Mouse (Mus musculus) adrenal gland, adult 8-10 months (tissue): Measurements from ENCODE around the gene Gm11273. TPM values are rescaled to one million over a fixed set of nuclear protein-coding genes. Genes with fewer than 3 reads are reported as not detected.

ENCODE experiments used
- total RNA-seq, 4 experiments: library from RNA; stranded (reverse); gene quantifications; 2 replicates each; pipeline ENCODE4 v1.2.4; 2022

The Gm11273 gene
- total RNA-seq, 4 experiments from 2014 or later = 48.5 to 62.2 (median 55.3) TPM

Other genes with a start within 250 kb of the Gm11273 start
- gene Gpx5, start 208.7 kb downstream of the Gm11273 start, total RNA-seq = not detected
- gene Gpx6, start 189.3 kb downstream of the Gm11273 start, total RNA-seq = not detected
- not detected for gene Olfr1367, start 154.5 kb downstream of the Gm11273 start, total RNA-seq
- 10 to 100 TPM in 3 of 4 experiments, 1 to 10 TPM in 1; 9.6 to 12.8 (median 11.1) TPM for gene Zscan12, start 138.6 kb downstream of the Gm11273 start, total RNA-seq
- 10 to 100 TPM; 55.7 to 74.1 (median 68.0) TPM for gene Zkscan3, start 98.7 kb downstream of the Gm11273 start, total RNA-seq
- gene Pgbd1, start 60.4 kb downstream of the Gm11273 start, total RNA-seq = 1 to 10 TPM in 2 of 4 experiments, under 1 TPM in 2; 0.75 to 1.9 (median 1.1) TPM
- gene Zscan26, start 47.7 kb downstream of the Gm11273 start, total RNA-seq = 10 to 100 TPM; 41.9 to 57.9 (median 51.1) TPM
- 1 to 10 TPM; 1.2 to 2.1 (median 1.8) TPM for gene Nkapl, start 32.9 kb downstream of the Gm11273 start, total RNA-seq
- gene Zkscan4, start 22.5 kb downstream of the Gm11273 start, total RNA-seq = 1 to 10 TPM; 2.5 to 4.9 (median 3.8) TPM
- gene Gm10065, start 22.0 kb downstream of the Gm11273 start, total RNA-seq = not detected
- gene AK157302, start 6.2 kb downstream of the Gm11273 start, total RNA-seq = 10 to 100 TPM in 2 of 4 experiments, 1 to 10 TPM in 2; 7.8 to 11.5 (median 10.3) TPM
- 10 to 100 TPM; 20.4 to 30.2 (median 26.0) TPM for gene Zkscan8, start 29.7 kb upstream of the Gm11273 start, total RNA-seq
- gene Olfr1366, start 41.4 kb upstream of the Gm11273 start, total RNA-seq = not detected
- not detected for gene Olfr1535, start 58.5 kb upstream of the Gm11273 start, total RNA-seq
- not detected for gene Olfr1364, start 80.3 kb upstream of the Gm11273 start, total RNA-seq
- gene Olfr1362, start 112.6 kb upstream of the Gm11273 start, total RNA-seq = not detected
- not detected for gene Olfr11, start 141.1 kb upstream of the Gm11273 start, total RNA-seq
- gene Olfr1361, start 162.0 kb upstream of the Gm11273 start, total RNA-seq = not detected
- gene Olfr1360, start 176.0 kb upstream of the Gm11273 start, total RNA-seq = not detected
- gene Olfr1359, start 196.7 kb upstream of the Gm11273 start, total RNA-seq = not detected
- 10 to 100 TPM; 19.0 to 38.1 (median 29.8) TPM for gene Hist1h2bl, start 214.7 kb upstream of the Gm11273 start, total RNA-seq
- 1 to 10 TPM; 2.1 to 9.9 (median 7.2) TPM for gene Hist1h2ai, start 215.0 kb upstream of the Gm11273 start, total RNA-seq
- 10 to 100 TPM; 23.6 to 39.6 (median 35.8) TPM for gene Hist1h3h, start 216.2 kb upstream of the Gm11273 start, total RNA-seq
- 1 to 10 TPM; 3.7 to 7.9 (median 5.3) TPM for gene Hist1h2bm, start 220.6 kb upstream of the Gm11273 start, total RNA-seq
- gene Hist1h4j, start 233.6 kb upstream of the Gm11273 start, total RNA-seq = 10 to 100 TPM in 3 of 4 experiments, 1 to 10 TPM in 1; 7.2 to 11.3 (median 10.4) TPM
- 100 to 1,000 TPM in 3 of 4 experiments, 10 to 100 TPM in 1; 68.3 to 123 (median 109) TPM for gene Hist1h4k, start 249.1 kb upstream of the Gm11273 start, total RNA-seq